Comparison of ENCODE assay signal across 8 mouse cellular contexts in genomic region chr17:5769776-5770175, GRCm38 (mm10).
DNase-seq lines count a peak whose midpoint lies in the region; ATAC-seq and TF ChIP-seq lines count a peak whose summit lies in the region.

No protein-coding gene starts in this region.

- no peak overlapping the region for H3K4me3 ChIP-seq in liver, adult 2 months (ENCODE audit: insufficient read depth, low read depth, low read length)
- peak overlapping the region; percentile 36 for H3K4me3 ChIP-seq in embryonic facial prominence, embryonic 15.5 days (replicated peaks)
- H3K4me3 ChIP-seq in intestine, embryonic 16.5 days (ENCODE audit: low read length) = peak overlapping the region; percentile 43
- H3K4me3 ChIP-seq in lung, embryonic 14.5 days (ENCODE audit: low read depth, low read length) = peak overlapping the region; percentile 30

- no peaks in the 10 kb centered on the region for H3K4me1 ChIP-seq in liver, adult 2 months (ENCODE audit: control insufficient read depth, insufficient read depth, low read length)
- peaks cover 18% of the 10 kb centered on the region for H3K4me1 ChIP-seq in embryonic facial prominence, embryonic 15.5 days
- H3K4me1 ChIP-seq in intestine, embryonic 16.5 days (ENCODE audit: control insufficient read depth, insufficient read depth, low read length) = peaks cover 17% of the 10 kb centered on the region
- peaks cover 9% of the 10 kb centered on the region for H3K4me1 ChIP-seq in lung, embryonic 14.5 days (ENCODE audit: insufficient read depth)

- no peak for TF ChIP-seq CTCF in liver, adult 2 months (IDR thresholded peaks at IDR 0.05; ENCODE audit: low read depth, low read length)
- no peak for TF ChIP-seq CTCF in lung, embryonic 14.5 days (IDR thresholded peaks at IDR 0.05; ENCODE audit: low read depth)

- H3K9ac ChIP-seq in liver, adult 2 months (ENCODE audit: low read depth, low read length) = no peak overlapping the region
- no peak overlapping the region for H3K9ac ChIP-seq in embryonic facial prominence, embryonic 15.5 days
- H3K9ac ChIP-seq in intestine, embryonic 16.5 days (ENCODE audit: low read depth, low read length) = peak overlapping the region; percentile 62
- H3K9ac ChIP-seq in lung, embryonic 14.5 days = peak overlapping the region; percentile 53

- WGBS in liver, adult 2 months = 62% methylated on average over 7 of the region's 7 CpGs
- 26% methylated on average over 7 of the region's 7 CpGs for WGBS in embryonic facial prominence, embryonic 15.5 days
- WGBS in intestine, embryonic 16.5 days = 27% methylated on average over 7 of the region's 7 CpGs
- 34% methylated on average over 7 of the region's 7 CpGs for WGBS in lung, embryonic 14.5 days

- 0 out of 2 replicates have a peak overlapping the region, but pooled peaks have one; percentile 14 for H3K27ac ChIP-seq in liver, adult 2 months (replicated peaks; ENCODE audit: insufficient read depth, low read depth, low read length)
- H3K27ac ChIP-seq in embryonic facial prominence, embryonic 15.5 days (replicated peaks) = peak overlapping the region; percentile 83
- H3K27ac ChIP-seq in intestine, embryonic 16.5 days (ENCODE audit: low read length) = peak overlapping the region; percentile 87
- peak overlapping the region; percentile 94 for H3K27ac ChIP-seq in lung, embryonic 14.5 days (ENCODE audit: low read depth)

- H3K4me2 ChIP-seq in embryonic facial prominence, embryonic 15.5 days (replicated peaks) = peak overlapping the region; percentile 56
- peak overlapping the region; percentile 76 for H3K4me2 ChIP-seq in intestine, embryonic 16.5 days (ENCODE audit: low read depth, low read length)
- H3K4me2 ChIP-seq in lung, embryonic 14.5 days = peak overlapping the region; percentile 65

- no peaks in the 10 kb centered on the region for H3K79me2 ChIP-seq in liver, adult 2 months (ENCODE audit: control insufficient read depth, insufficient read depth, low read length)

- no peaks in the 10 kb centered on the region for H3K9me3 ChIP-seq in embryonic facial prominence, embryonic 15.5 days (replicated peaks)
- H3K9me3 ChIP-seq in intestine, embryonic 16.5 days (ENCODE audit: control insufficient read depth, low read length) = no peaks in the 10 kb centered on the region
- H3K9me3 ChIP-seq in lung, embryonic 14.5 days (ENCODE audit: low read depth, low read length) = no peaks in the 10 kb centered on the region

- no peak for ATAC-seq in embryonic facial prominence, embryonic 15.5 days (ENCODE audit: insufficient number of reproducible peaks, low FRiP score, low TSS enrichment, low read depth)
- no peak for ATAC-seq in intestine, embryonic 16.5 days
- 0 out of 2 replicates have a peak, but pooled peaks have one; percentile 42 for ATAC-seq in lung, embryonic 14.5 days (ENCODE audit: insufficient read depth)

- DNase-seq in liver, adult 2 months (ENCODE audit: extremely low read depth, low read depth, low spot score) = no peak
- no peak for DNase-seq in liver
- DNase-seq in lung, embryonic 14.5 days = peak; percentile 78
- DNase-seq in ovary, postnatal 14 days (ENCODE audit: low spot score) = peak; percentile 58
- DNase-seq in retina, embryonic 14.5 days (ENCODE audit: low spot score) = no peak
- DNase-seq in layer of hippocampus, postnatal 25 days (ENCODE audit: extremely low spot score in 1 of 2, low spot score in 1 of 2) = no peak

- no peak for TF ChIP-seq POLR2A in liver, adult 2 months (IDR thresholded peaks at IDR 0.05; ENCODE audit: extremely low read depth, insufficient read depth, low read length)

- H3K36me3 ChIP-seq in liver, adult 2 months (ENCODE audit: control insufficient read depth, insufficient read depth, low read length) = no peaks in the 10 kb centered on the region
- no peaks in the 10 kb centered on the region for H3K36me3 ChIP-seq in embryonic facial prominence, embryonic 15.5 days
- no peaks in the 10 kb centered on the region for H3K36me3 ChIP-seq in intestine, embryonic 16.5 days (ENCODE audit: control insufficient read depth, insufficient read depth, low read length)
- no peaks in the 10 kb centered on the region for H3K36me3 ChIP-seq in lung, embryonic 14.5 days (ENCODE audit: insufficient read depth)

- no peaks in the 10 kb centered on the region for H3K27me3 ChIP-seq in liver, adult 2 months (ENCODE audit: control insufficient read depth, insufficient read depth, low read length)
- H3K27me3 ChIP-seq in embryonic facial prominence, embryonic 15.5 days = no peaks in the 10 kb centered on the region
- H3K27me3 ChIP-seq in intestine, embryonic 16.5 days (replicated peaks; ENCODE audit: control insufficient read depth, insufficient read depth, low read length) = no peaks in the 10 kb centered on the region
- H3K27me3 ChIP-seq in lung, embryonic 14.5 days (ENCODE audit: insufficient read depth, low read length) = no peaks in the 10 kb centered on the region

Comparison
In these comparisons a context has a peak if more than half of its experiments do, and no peak if none do; other contexts are left out.
1. DNase-seq: peak in lung, embryonic 14.5 days (single experiment) and ovary, postnatal 14 days (single experiment); none in liver, adult 2 months (single experiment), liver (single experiment), retina, embryonic 14.5 days (single experiment) and layer of hippocampus, postnatal 25 days (0 of 2).
2. H3K27ac ChIP-seq: peak in every context shown above with its lines; median percentile 94 in lung, embryonic 14.5 days; 87 in intestine, embryonic 16.5 days; 83 in embryonic facial prominence, embryonic 15.5 days; 14 in liver, adult 2 months.
3. H3K9ac ChIP-seq: peak in intestine, embryonic 16.5 days (single experiment) and lung, embryonic 14.5 days (single experiment); none in liver, adult 2 months (single experiment) and embryonic facial prominence, embryonic 15.5 days (single experiment).
4. Peak in every context shown above with its lines, with median percentiles within 50 percentile points of each other: H3K4me2 ChIP-seq.